Mouse (Mus musculus): ENCODE measurements around the gene Taar2. TPM values are rescaled to one million over a fixed set of nuclear protein-coding genes. Genes with fewer than 3 reads are reported as not detected.

Taar2 gene
- total RNA-seq (2021): not detected
- long read RNA-seq, experiment 1: 0 reads
- long read RNA-seq, experiment 2: 0 reads

- no peak for DNase-seq (ENCODE audit: low spot score in 2 of 2)
These were observed at the start of gene Taar2 for GRCm38 (mm10) chr10:23938312-23938711. Gene Taar2, plus strand, starts transcription at chr10:23938572.

DNA sequence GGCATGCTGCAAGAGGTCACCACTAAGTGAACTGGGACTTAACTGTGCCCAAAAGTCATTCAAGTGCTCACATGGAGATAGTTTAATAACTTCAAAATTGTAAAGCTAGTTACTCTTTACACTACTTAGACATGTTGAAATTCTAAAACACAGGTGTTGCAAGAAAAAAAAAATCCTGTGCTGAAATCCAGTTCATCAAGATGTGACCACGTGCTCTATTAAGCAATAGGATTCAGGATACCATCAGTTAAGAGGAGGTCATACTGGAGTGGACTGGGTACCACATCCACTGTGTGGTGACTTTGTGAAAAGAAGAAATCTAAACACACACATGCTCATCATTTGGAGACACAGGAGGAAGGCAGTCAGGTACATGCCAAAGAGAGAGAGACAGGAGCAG, 45.4 kb upstream of the Taar2 start:
- DNase-seq (ENCODE audit: low spot score in 2 of 2): no peak

DNA sequence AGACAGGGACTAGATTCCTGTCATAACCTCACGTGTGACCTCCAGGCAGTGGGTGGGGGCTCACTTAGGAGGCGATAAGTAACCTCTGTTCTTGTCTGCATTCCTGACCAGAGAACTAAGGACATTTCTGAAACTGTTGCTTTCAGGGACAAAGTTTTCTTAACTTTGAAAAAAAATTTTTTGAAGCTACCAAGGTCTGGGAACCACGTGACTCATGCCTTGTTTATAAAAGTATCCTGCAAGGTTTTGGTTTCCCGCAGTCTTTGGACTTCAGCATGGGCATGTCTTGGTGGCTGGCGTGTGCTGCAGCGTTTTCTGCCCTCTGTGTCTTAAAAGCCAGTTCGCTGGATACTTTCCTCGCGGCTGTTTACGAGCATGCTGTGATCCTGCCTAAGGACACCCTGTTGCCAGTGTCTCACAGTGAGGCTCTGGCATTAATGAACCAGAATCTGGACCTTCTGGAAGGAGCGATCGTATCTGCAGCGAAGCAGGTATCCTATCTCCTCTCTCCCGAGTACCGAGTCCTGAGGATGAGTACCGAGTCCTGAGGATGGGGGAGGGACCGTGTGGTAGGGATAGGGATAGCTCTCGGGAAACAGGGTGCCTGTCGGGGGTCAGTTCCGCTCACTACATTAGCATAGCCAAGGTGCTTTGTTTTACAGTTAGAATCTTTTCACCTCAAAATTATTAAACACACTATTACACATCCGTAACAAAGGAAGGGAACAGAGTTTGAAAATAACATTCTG, 43.6 kb upstream of the Taar2 start, which contains the start of gene Vnn1:
Vnn1 (plus strand) TSS at position 88 of the 749 bp plus-strand sequence.
- DNase-seq (ENCODE audit: low spot score in 2 of 2): peak in 1 of 2 experiments; percentile 4

DNA sequence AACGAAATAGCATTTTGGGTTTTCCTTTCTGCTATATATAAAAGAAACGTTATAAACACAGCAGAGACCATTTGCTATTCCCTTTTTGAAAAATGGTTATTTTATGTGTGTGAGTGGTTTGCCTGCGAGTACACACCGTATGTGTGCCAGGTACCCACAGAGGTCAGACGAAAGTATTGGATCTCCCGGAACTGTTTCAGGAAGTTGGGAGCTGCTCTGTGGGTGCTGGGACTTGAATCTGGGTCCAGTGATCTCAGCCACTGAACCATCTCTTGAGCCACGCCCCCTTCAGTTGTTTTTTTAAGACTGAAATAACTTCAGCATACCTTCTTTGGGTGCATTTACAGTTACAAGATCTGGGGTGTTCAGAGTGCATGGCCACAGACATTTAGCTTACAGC, 43.0 kb upstream of the Taar2 start:
- no peak for DNase-seq (ENCODE audit: low spot score in 2 of 2)

- DNase-seq (ENCODE audit: low spot score in 2 of 2): peak in 1 of 2 experiments; percentile 3
These were observed 37.3 kb upstream of the Taar2 start for GRCm38 (mm10) chr10:23901119-23901518.

GRCm38 (mm10) chr10:23905661-23906060, 32.7 kb upstream of the Taar2 start:
- DNase-seq (ENCODE audit: low spot score in 2 of 2): no peak

- DNase-seq (ENCODE audit: low spot score in 2 of 2): no peak
These were observed 18.3 kb upstream of the Taar2 start, which contains the start of gene Taar1 for GRCm38 (mm10) chr10:23920056-23920455. Gene Taar1, plus strand, starts transcription at chr10:23920356.

GRCm38 (mm10) chr10:23922468-23922867, 15.9 kb upstream of the Taar2 start:
- DNase-seq (ENCODE audit: low spot score in 2 of 2): no peak

DNA sequence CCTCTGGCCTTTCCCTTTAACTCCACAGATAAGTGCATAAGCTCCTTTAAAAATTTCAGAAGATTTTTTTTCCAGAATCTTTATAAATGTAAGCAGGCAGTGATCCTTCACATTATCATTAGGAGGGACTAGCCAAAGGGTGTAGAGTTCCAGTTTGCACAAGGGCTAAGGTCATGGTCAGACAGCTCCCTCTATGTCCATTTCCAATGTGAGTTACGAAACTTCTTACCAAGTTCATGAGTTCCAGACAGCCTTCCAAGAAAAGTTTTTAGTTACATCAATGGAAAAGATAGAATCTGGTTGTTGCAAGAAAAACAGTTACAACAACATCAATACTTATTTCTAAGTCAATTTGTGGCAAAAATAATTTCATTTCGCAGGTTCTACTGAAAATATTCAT, 14.4 kb upstream of the Taar2 start:
- DNase-seq (ENCODE audit: low spot score in 2 of 2): no peak

GRCm38 (mm10) chr10:23937613-23938012, 759 bp upstream of the Taar2 start:
- DNase-seq (ENCODE audit: low spot score in 2 of 2): no peak

DNA sequence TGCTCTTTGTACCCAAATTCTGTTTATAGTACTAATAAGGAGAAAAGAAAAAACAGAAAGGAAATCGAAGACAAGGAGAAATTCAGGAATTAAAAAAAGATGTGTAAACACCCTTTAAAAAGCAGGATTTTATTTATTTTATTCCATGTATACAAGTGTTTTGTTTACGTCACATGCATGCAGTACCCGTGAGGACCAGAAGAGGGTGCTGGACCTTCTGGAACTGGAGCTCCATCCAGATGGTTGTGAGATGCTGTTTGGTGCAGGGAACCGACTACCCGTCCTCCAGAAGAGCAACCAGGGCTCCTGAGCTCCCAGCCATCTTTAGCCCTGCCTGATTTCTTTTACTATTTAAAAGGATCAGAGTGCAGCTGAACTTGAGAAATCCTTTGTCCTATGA, 4.1 kb downstream of the Taar2 start:
- no peak for DNase-seq (ENCODE audit: low spot score in 2 of 2)

GRCm38 (mm10) chr10:23948026-23948425, 9.7 kb downstream of the Taar2 start:
- DNase-seq (ENCODE audit: low spot score in 2 of 2): no peak

DNA sequence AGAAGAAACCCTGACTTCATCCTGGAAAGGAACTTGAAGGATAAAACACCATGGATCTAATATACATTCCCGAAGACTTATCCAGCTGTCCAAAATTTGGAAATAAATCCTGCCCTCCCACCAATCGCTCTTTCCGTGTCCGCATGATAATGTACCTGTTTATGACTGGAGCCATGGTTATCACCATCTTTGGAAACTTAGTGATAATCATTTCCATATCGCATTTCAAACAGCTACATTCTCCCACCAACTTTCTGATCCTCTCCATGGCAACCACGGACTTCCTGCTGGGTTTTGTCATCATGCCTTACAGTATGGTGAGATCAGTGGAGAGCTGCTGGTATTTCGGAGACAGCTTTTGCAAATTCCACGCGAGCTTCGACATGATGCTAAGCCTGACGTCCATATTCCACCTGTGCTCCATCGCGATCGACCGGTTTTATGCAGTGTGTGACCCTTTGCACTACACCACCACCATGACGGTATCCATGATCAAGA, 11.2 kb downstream of the Taar2 start, which contains the start of gene Taar3:
Taar3 (plus strand) TSS at position 51 of the 498 bp plus-strand sequence.
- DNase-seq (ENCODE audit: low spot score in 2 of 2): peak in 1 of 2 experiments; percentile 4

GRCm38 (mm10) chr10:23951714-23952113, 13.3 kb downstream of the Taar2 start:
- DNase-seq (ENCODE audit: low spot score in 2 of 2): no peak

- no peak for DNase-seq (ENCODE audit: low spot score in 2 of 2)
These were observed 20.7 kb downstream of the Taar2 start for GRCm38 (mm10) chr10:23959071-23959470.

DNA sequence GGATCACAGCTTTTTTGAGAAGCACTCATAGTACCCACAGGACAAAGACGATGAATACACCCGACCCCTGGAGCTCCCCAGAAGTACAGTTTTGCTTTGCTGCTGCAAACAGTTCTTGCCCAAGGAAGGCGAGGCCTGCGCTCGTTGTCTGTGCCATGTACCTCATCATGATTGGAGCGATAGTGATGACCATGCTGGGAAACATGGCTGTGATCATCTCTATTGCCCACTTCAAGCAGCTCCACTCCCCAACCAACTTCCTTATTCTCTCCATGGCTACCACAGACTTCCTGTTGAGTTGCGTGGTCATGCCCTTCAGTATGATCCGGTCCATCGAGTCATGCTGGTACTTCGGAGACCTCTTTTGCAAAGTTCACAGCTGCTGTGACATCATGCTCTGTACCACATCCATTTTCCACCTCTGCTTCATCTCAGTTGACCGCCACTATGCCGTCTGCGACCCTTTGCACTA, 22.1 kb downstream of the Taar2 start, which contains the start of gene Taar4:
Taar4 (plus strand) TSS at position 51 of the 472 bp plus-strand sequence.
- DNase-seq (ENCODE audit: low spot score in 2 of 2): no peak

DNA sequence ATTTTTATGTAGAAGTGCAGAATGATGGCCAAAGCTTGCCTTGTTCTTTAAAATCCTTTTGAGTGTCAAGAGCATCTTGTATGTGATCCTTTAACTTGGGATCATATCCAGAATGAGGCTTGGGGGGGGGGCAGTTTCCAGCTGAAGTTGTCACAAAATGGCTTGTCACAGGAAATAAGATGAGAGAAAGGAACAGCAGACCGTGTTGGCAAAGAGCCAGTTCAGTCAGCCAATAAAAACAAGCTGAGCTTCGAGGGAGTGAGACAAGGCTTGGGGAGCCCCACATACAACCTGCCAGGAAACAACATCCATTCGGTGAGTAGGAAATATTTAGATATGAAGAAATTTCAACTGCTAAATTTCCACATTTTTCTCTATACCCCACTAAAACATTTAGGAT, 25.1 kb downstream of the Taar2 start:
- DNase-seq (ENCODE audit: low spot score in 2 of 2): no peak

DNA sequence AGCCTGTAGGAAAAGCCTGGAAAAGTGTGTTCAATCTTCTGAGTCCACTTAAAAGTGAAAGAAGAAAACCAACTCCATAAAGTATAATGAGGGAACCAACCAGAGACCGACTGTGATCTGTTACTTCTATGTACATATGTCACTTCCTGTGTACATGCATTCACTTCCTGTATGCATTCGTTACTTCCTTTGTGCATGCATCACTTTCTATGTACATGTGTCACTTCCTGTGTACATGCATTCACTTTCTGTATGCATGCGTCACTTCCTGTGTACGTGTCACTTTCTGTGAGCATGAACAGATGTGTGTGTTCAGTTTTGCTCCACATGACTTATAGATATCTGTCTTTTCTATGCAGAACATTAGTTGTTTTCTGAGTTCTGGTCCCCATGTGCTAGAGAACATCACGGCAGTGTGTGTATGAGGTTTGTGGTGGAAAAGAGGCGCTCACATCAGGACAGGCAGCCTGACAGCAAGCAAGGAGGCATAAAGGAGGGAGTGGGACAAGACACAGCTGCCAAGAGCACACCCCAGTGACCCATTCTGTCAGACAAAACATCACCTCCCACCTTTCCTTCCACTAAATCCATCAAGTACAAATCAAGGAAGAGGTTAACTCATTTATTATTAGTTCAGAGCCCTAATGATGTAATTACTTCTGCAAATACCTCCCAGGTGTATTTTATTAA, 26.7 kb downstream of the Taar2 start:
- DNase-seq (ENCODE audit: low spot score in 2 of 2): no peak

DNA sequence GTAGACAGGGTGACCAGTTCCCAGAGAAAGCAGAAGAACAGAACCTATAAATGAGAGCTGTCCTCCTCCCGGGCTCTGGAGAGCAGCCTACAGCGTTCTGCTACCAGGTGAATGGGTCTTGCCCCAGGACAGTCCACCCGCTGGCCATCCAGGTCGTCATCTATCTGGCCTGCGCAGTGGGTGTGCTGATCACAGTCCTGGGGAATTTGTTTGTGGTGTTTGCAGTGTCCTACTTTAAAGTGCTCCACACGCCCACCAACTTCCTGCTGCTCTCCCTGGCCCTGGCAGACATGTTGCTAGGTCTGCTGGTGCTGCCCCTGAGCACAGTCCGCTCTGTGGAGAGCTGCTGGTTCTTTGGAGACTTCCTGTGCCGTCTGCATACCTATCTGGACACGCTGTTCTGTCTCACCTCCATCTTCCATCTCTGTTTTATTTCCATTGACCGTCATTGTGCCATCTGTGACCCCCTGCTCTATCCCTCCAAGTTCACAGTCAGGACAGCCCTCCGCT, 32.3 kb downstream of the Taar2 start, which contains the start of gene Taar5:
Taar5 (plus strand) TSS at position 51 of the 510 bp plus-strand sequence.
- DNase-seq (ENCODE audit: low spot score in 2 of 2): no peak

- no peak for DNase-seq (ENCODE audit: low spot score in 2 of 2)
These were observed 32.9 kb downstream of the Taar2 start for GRCm38 (mm10) chr10:23971256-23971655.

GRCm38 (mm10) chr10:23977958-23978357, 39.6 kb downstream of the Taar2 start:
- DNase-seq (ENCODE audit: low spot score in 2 of 2): no peak
